Mouse (Mus musculus): ENCODE results near the gene Gldc.

Gene Gldc

DNA sequence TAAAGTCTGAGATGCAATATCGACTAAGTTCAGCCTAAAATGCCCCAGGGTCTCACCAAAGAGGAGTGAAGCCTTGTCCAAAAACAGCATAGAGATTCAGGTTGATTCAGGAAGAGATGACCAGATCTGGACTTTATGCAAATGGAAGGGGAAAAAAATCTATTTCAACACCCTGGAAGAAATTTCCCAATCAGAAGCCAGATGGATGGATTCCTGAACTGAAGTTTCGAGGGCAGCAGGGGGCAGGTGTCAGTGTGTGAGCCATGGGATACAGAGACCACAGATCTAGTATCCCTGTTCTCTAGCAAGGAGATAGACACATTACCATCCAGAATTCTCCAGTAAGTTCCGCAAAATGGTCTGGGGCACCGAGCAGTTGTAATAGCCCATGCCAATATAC lies 17.0 kb downstream of the Gldc start:
- no peak for DNase-seq (ENCODE audit: low spot score in 2 of 2)

DNA sequence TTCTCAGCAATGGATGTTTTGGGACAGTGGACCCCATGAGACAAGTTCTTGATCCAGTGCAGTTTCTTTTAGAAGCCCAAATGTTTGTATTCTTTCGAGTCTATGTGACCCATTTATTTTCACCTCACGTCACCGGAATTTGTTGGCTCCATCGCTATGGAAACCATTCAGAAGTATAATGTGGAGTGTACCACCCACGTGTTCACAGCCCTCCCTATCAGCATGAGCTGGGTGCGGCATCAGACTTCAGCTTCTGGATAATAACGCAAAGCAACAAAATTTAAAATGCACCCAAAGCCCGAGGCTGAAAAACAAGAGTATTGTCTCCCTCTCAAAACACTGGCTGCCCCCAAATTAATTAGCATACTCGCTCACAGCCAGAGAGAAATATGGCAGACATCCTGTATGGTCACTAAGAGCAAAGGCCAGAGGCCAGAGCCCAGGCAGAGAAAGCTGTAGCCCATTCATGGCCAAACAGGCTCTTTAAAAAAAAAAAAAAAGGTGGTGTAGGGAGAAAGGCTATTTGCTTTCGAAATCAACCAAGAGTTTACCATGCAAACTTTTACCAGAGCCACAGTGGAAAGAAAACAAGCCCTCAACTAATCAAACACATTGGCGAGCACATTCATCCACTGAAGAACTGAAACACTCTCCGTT lies 18.1 kb downstream of the Gldc start:
- no peak for DNase-seq (ENCODE audit: low spot score in 2 of 2)

DNA sequence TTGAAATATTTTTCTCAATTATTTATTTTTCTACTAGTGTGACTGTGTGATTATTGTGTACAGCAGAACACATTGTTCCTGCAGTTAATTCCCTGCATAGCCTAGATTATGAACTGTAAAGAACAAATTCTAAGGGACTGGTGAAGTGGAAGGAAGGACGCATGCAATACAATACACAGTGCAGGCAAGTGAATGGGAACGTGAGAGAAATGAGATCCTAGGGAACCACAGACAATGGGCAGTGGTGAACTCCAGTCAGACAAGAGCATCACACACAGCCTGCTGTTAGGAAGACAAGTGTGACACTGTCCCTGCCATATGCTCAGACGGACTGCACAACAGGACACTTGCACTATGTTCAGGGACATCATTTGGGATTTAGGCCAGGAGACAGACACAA lies 21.5 kb downstream of the Gldc start:
- DNase-seq (ENCODE audit: low spot score in 2 of 2), result no peak

DNA sequence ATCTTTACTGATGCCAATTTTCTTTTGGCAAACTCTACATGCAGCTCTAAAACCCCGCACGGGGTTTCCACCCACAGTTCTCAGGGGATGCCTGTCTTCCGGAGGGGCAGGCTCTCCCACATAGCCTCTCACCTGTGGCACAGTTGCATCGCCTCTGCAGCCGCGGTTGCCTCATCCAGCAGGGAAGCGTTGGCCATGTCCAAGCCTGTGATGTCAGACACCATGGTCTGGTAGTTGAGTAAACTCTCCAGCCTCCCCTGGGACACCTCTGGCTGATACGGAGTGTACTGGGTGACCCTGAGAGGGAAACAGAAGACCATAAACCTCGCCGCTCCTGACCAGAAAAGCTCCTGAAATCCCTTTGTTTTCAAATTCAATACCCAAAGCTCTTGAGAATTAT lies 23.9 kb downstream of the Gldc start:
- DNase-seq (ENCODE audit: low spot score in 2 of 2), result no peak

DNA sequence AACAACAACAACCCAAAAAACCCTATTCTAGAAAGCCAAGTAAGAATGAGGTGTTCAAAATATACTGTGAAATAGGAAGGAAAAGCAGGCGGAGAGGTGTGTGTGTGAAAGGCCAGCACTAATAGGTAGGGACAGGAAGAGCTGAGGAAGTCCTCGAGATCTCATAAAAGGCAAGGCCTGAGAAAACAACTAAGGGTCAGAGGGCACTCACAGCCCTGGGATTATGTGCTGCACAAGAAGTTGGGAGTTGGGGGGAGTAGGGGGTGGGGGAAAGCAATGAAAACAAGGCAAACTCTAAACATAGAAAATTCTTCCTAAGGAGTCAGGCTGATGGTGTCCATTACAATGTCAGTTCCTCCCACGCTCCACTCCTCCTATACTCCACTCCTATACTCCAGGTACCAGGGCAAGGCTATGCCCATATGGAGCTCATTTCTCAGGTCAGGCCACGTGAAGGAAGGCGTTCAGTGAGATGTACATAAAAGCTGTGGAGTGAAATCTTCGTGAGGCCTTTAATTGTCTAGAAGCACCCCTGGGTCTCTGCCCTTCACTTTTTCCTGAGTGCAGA lies 25.9 kb downstream of the Gldc start:
- DNase-seq (ENCODE audit: low spot score in 2 of 2), result no peak

DNA sequence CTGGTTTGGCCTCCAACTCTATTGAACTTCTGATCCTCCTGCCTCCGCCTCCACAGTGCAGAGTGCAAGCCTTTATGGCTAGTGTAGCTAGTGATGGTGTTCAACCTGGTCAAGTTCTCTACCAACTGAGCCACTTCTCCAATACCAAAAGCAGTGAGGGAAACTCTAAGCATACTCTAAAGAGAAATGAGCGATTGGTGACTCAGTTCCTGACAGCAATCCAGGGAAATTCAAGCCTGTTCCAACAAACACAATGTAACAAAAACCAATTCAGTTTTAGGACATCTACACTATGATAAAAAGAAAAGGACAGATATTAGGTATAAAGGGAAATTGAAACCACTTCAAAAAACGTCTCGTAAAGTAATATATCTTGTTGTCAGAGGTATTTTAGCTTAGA lies 27.9 kb downstream of the Gldc start:
- no peak for DNase-seq (ENCODE audit: low spot score in 2 of 2)

DNA sequence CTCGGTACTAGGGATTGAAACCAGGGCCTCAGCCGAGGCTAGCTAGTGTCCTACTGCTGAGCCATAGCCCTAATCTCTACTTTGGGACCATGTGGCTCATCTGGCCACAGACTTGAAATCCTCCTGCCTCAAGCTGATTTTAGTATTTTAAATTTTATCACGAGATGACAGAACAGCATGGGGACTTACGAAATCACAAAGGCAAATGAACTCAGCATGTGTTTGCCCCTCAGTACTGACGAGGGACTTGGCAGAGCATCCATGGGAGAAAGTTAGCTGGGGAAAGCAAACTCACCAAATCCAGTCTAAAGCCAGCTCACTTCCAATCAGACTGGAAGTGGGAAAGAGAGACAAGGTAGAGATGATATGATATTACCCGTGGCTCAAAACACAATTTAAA lies 28.5 kb downstream of the Gldc start:
- no peak for DNase-seq (ENCODE audit: low spot score in 2 of 2)

DNA sequence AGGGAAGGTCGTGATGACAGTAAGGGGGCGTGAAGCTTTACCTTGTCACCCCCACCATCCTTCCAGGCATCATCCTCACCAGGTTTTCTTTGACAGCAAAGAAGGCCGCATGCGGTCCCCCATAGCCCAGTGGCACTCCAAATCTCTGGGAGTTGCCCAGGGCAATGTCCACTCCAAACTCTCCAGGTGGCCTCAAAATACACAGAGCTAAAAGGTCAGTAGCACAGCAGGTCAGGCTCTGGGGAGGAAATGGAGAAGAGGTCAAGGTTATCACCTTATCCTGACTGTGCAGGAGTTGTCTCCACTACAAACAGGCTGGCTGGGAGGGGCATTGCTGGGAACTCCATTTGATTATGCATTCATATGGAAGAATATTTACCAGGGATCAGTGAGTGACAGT lies 30.1 kb downstream of the Gldc start:
- DNase-seq (ENCODE audit: low spot score in 2 of 2), result no peak

DNA sequence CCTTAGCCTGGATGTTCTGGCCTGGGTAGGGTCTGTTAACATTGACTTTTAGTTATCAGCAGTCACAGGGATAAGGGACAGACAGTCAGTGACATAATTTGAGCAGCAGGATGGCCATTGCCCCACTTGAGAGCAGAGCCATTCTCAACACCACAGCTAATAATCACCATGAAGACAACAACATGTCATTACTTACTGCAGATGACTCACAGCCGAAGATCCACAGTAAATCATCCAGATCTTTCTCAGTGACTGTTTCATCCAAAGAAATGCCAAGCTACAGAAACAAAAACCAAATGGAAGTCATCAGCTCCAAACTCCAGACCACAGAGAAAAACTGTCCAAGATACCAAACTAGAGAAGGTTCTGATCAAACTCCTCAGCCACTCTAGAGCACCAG lies 38.9 kb downstream of the Gldc start:
- no peak for DNase-seq (ENCODE audit: low spot score in 2 of 2)

DNA sequence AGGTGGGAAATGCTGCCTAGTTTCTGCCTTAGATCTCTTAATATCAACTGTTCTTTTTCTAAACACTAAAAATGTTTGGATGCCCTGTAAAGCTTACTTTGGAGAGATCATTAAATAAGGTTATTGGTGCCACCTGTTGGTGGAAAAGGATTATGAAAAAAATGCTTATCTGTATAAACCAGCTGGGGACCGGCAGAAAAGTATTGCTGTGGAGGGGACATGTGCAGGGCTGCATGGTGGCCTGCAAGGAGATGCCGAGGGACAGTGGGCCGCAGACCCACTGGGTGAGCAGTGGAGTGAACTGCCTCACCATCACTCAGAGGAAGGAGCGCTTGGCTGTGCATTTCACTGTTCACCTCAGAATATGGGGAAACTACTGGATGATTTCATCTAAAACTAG lies 47.1 kb downstream of the Gldc start:
- DNase-seq (ENCODE audit: low spot score in 2 of 2), result no peak

DNA sequence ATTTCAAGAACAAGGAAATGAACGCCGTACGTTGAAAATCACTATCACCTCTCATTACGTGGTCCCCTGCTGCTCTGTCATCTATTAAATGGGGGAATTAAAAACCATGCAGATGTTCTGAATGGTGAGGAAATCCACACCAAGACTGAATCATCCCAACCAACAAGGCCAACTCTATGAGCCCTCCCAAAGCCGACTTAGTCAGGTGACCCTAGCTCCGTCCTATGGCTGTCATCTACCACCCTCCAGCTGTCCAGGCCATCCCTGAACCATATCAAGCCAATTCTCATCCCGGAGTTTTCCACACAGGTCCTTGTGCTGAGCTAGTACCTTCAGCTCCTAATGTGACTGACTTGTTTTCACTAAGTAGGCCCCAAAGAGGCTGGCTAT lies 49.6 kb downstream of the Gldc start:
- no peak for DNase-seq (ENCODE audit: low spot score in 2 of 2)

DNA sequence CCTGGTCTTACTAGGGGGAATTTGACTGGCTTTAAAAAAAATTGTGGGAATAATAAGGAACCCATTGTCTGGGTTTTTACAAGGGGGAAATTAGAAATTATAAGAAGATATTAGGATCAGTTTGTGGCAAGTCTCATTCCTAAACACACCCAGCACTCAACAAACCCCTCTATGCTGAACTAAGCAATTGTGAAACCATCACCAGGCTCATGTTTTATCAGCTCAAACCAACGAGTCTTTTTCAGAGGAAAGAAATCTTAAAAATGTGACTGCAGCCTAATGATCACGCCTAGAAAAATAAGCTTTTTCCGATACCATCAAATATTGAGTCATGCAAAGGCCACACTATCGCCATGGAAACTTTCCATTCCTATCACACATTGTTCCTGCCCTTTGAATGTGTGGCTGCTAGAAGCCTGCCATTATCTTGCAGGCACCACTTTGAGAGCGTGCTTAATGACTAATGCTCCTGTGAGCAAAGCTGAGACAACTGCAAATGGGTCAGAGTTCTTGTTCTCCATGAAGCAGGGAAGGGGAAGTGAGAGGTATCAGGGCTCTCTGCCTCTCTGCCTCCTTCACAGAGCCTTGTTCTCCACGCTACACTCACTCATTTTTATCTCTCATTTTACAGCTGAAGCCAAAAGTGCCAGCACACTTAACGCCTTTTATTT lies 50.1 kb downstream of the Gldc start:
- no peak for DNase-seq (ENCODE audit: low spot score in 2 of 2)

DNA sequence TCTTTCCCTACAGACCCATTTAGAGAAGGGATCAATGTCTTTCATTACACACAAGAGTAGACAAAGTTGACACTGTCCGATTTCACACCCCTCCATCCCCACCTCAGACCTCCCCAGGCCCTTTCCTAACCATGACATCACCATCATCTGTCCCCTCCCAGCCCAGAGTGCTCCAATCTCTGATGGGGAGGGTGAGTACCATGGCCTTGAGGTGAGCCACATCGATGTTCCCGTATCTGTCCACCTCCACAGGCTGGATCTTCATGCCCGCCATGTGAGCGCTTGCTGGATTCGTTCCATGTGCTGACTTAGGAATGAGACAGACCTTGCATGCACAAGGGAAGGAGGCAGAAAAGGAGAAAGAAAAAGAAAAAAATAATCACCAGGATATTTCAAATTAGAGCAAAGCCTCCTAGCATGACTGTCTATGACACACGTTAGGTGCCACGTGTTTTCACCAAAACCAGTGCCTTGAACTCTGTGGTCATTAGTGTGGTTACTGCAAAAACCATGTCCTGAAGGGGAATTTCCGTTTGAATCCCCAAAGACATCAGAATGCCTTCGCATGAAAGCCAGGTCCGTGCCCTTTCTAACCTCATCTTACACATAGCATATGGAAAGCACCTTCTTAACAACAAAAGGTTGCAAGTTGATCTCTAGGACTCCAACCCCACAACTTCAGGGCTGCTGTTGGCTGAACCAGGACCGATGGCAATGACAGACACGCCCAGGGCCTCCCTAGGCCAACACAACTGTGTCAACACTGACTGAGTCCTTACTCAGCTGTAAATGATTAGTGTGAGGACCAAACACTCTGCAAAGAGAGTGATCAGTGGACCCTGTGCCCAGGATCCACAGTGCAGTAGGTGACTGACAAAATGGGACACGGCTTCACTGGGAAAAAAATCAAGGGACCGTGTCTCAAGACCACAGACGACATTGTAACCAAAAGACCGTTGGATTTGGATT lies 56.6 kb downstream of the Gldc start:
- no peak for DNase-seq (ENCODE audit: low spot score in 2 of 2)

DNA sequence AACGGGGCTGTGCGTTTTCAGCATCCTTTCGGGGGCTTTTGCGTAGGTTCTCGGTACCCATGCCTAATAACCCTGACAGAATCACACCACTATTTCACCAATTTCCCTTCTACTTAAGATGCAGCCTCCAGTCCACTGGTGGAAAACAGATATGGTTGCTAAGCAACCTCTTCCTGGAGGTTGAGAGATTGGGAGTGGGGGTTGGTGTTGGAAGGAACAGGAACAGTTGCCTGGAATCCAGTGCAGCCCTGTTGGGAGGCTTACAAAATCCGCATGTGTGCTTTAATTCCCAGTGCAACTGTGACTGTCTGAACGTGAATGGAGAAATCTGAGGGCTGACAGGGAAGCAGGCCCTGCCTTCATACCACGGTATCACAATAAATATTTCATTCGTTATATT lies 57.5 kb downstream of the Gldc start:
- no peak for DNase-seq (ENCODE audit: low spot score in 2 of 2)

DNA sequence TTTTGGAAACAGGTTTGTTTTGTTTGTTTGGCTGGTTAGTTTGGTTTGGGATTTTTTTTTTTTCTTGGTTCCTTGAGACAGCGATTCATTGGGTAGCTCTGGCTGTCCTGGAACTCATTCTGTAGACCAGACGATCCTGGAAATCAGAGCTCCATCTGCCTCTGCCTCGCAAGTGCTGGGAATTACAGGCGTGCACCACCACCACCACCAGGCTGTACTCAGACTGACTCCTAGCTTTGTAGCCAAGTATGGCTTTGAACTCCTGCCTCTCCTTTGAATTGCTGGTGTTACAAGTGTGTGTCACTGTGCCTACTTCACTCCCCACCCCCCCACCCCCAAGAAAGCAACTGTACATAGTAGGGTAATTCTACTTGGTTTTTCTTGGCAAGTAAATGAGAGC lies 58.0 kb downstream of the Gldc start:
- no peak for DNase-seq (ENCODE audit: low spot score in 2 of 2)

DNA sequence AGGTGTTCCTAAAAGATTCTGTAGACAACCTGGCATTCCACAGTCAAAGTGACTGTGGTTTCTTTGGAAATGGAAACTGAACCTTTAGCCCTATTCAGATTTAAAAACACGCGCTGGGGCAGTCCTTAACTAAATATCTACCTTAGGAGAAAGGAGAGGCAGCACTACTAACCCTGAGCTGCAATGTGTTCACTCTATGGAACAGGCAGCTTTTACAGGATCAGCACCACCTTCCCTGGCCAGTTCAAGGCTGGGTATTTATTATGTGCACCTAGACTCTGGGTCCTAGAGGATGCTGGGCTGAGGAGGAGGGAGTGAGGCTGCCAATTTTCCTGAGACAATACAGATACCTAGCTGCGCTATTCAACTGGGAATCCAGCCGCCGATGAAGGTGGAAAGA lies 59.6 kb downstream of the Gldc start:
- DNase-seq (ENCODE audit: low spot score in 2 of 2), result no peak

DNA sequence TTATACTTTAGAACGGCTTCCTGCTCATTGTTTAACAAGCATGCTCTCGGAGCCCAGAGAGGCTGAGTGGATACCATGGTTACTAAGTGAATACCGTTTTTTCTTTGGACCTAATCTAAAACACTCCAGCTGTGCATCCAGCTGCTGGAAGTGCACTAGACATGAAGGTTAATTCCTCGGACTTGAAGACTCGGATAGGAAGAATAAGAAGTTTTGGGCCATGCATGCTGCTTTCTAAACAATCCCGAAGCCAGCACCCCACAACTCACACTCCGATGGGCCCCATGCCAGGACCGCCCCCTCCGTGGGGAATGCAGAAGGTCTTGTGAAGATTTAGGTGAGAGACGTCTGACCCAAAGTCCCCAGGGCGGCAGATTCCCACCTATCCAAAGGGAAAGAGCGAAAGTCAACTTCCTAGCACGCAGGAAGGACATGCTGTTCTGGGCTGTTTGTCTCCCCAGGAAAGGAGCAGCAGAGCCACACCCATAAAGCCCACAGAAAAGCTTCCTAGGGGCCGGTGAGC lies 60.2 kb downstream of the Gldc start:
- DNase-seq (ENCODE audit: low spot score in 2 of 2), result no peak

DNA sequence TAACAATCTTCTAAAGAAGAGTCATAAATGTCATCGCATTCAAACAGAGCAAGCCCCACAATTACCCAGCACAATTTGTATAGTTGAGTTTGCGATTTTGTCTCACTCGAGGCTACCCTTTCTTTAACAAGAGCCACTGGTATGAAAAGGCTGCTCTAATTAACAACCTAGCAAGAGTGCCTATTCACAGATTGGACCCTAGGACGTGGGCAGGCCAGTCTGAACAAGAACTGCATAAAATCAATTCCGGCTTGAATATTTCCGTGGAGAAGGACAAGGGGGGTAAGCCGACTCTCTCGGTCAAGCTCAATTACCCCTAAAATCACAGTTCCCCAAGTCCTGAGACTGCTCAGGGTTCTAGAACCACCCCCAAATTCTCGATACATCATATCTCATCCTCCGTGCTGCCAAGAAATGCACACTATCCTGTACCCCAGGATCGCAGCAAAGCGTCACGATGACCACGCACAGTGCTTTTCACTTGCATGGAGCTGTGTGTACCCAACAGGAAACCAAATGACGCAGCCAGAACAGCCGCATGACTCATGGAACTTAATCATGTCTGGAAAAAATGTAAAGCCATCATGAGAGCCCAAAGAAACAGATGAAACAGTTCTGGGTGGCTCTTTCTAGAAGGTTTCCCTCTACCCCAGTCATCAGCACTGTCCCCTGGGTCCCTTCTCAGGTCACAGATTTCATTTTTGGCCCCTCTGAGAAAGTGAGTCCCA lies 62.1 kb downstream of the Gldc start:
- DNase-seq (ENCODE audit: low spot score in 2 of 2), result no peak

DNA sequence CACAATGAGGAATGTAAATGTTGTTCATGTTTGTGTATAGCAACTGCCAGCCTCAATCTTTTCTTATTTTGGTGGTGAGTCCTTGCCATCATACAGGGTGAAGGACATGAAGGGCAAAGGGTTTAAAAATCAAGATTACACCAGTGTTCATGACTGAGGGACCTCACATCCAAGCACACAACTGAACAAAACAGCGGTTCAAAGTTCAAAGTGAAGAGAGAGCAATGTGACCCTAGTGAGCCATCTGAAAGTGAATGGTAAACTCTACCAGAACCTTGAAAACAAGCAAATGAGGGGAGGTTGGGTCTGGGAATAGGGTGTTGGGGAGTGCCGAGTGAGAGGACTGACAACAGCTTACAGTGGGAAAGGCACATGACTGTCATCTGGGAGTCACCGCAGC lies 63.8 kb downstream of the Gldc start:
- DNase-seq (ENCODE audit: low spot score in 2 of 2), result no peak

DNA sequence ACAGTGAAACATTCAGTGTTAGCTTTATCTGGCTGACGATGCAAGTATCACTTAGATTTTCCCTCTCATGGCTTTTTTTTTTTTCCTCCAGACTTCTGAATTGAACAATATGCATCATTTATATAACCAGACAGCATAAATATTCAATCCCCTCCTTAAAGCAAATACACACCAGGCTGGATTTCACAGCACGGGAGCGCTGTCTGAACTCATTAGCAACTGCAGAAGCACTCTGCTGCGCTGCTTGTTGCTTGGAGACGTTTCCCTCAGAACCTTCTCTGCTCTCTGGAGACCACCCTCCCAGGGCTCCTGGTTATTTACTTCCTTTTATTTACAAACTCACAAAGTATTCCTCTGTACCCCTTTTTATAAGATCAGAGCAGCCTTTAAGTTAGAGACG lies 66.1 kb downstream of the Gldc start:
- no peak for DNase-seq (ENCODE audit: low spot score in 2 of 2)

DNA sequence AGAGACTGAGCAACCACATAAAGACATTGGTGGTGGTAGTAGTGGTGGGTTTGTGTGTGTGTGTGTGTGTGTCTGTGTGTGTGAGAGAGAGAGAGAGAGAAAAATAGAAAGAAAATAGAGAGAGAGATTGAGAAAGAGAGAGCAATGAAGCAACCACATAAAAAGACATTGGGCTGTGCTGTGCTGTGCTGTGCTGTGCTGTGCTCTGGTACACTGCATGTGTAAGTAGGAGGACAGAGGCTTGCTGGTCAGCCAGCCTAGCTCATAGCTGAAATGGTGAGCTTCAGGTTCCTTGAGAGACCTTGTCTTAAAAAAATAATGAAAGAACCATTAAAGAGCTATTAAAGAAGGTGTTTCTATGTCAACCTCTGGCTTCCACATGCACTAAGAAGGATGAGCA lies 66.6 kb downstream of the Gldc start:
- no peak for DNase-seq (ENCODE audit: low spot score in 2 of 2)

All from spleen, postnatal 14 days (tissue).